ENCODE assay signal across 8 mouse cellular contexts in the genomic region with DNA sequence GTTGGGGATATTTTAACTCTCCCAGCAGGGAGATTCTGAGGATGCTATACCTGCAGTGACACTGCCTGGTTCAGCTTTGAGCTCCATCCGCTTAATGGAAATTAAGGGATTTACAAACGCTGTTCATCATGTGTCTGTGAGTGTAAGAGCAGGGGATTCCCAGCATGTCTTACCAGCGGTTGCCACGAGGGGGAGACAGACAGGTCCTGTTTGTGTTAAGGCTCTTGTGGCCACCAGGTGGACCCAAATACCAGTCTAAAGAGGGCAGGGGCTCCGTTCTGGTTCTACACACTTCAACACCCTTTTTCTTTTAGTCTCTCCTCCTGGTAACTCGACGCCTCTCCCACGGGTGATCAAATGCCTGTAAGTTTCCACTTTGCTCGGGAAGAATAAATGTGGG. TPM values are rescaled to one million over a fixed set of nuclear protein-coding genes. Genes with fewer than 3 reads are reported as not detected.
DNase-seq lines count a peak whose midpoint lies in the region; ATAC-seq and TF ChIP-seq lines count a peak whose summit lies in the region.

No protein-coding gene starts in this region.

- H3K4me2 ChIP-seq in forebrain, embryonic 13.5 days, result no peak overlapping the region
- no peak overlapping the region for H3K4me2 ChIP-seq in liver, postnatal 0 days (ENCODE audit: low read depth, low read length)

- no peaks in the 10 kb centered on the region for H3K27me3 ChIP-seq in ES-Bruce4 (ENCODE audit: control insufficient read depth, insufficient read depth, low read length, poor library complexity, severe bottlenecking)
- H3K27me3 ChIP-seq in forebrain, embryonic 13.5 days, result peaks cover 8% of the 10 kb centered on the region; the same call in 1 of the 2 replicates
- H3K27me3 ChIP-seq in liver, postnatal 0 days (ENCODE audit: insufficient read depth, low read length), result no peaks in the 10 kb centered on the region

- 2% methylated on average over 9 of the region's 9 CpGs for WGBS in forebrain, embryonic 13.5 days
- WGBS in liver, postnatal 0 days (ENCODE audit: insufficient replicate concordance), result under 1% methylated on average over 9 of the region's 9 CpGs

- intact Hi-C loops in heart, postnatal 25 days (cut with DNase I), result loop anchor here (1.0 kb wide), 2 partner anchors 71 to 111 kb away; a partner anchor contains a TSS

- TF ChIP-seq EP300 in ES-Bruce4 (IDR thresholded peaks at IDR 0.05; ENCODE audit: insufficient read depth, low read depth, low read length), result peak; percentile 73
- no peak for TF ChIP-seq EP300 in liver, postnatal 0 days (IDR thresholded peaks at IDR 0.05; ENCODE audit: low read depth)

- no peak for TF ChIP-seq POLR2A in ES-Bruce4 (IDR thresholded peaks at IDR 0.05; ENCODE audit: insufficient read depth, low read length)

- no peaks in the 10 kb centered on the region for H3K36me3 ChIP-seq in ES-Bruce4 (ENCODE audit: control insufficient read depth, insufficient read depth, low read length, poor library complexity, severe bottlenecking)
- no peaks in the 10 kb centered on the region for H3K36me3 ChIP-seq in forebrain, embryonic 13.5 days (ENCODE audit: poor library complexity, severe bottlenecking)
- H3K36me3 ChIP-seq in liver, postnatal 0 days (replicated peaks; ENCODE audit: insufficient read depth, low read length), result no peaks in the 10 kb centered on the region

- H3K4me3 ChIP-seq in ES-Bruce4 (ENCODE audit: low read depth, low read length), result no peak overlapping the region
- no peak overlapping the region for H3K4me3 ChIP-seq in forebrain, embryonic 13.5 days
- H3K4me3 ChIP-seq in liver, postnatal 0 days (ENCODE audit: low read depth, low read length), result no peak overlapping the region

- no peaks in the 10 kb centered on the region for H3K4me1 ChIP-seq in ES-Bruce4 (ENCODE audit: control insufficient read depth, insufficient read depth, low read length)
- H3K4me1 ChIP-seq in forebrain, embryonic 13.5 days, result no peaks in the 10 kb centered on the region
- no peaks in the 10 kb centered on the region for H3K4me1 ChIP-seq in liver, postnatal 0 days (ENCODE audit: insufficient read depth)

- peak; percentile 100 for TF ChIP-seq CTCF in ES-Bruce4 (IDR thresholded peaks at IDR 0.05; ENCODE audit: low read depth, low read length)
- TF ChIP-seq CTCF in liver, postnatal 0 days (IDR thresholded peaks at IDR 0.05; ENCODE audit: low read depth), result peak; percentile 100

- peak; percentile 86 for DNase-seq in c-Kit-positive CD71-positive TER-119-positive erythroid progenitor cells, embryonic 14.5 days (ENCODE audit: low spot score)
- DNase-seq in heart, postnatal 25 days (ENCODE audit: low spot score), result peak; percentile 80
- peak; percentile 94 for DNase-seq in layer of hippocampus, adult 11-12 months (ENCODE audit: low spot score)
- peak; percentile 93 for DNase-seq in liver, postnatal 0 days
- DNase-seq in testis, postnatal 14 days (ENCODE audit: low spot score), result peak; percentile 82

- H3K9ac ChIP-seq in ES-Bruce4 (ENCODE audit: low read depth, poor library complexity, severe bottlenecking), result no peak overlapping the region
- H3K9ac ChIP-seq in forebrain, embryonic 13.5 days, result no peak overlapping the region
- H3K9ac ChIP-seq in liver, postnatal 0 days (replicated peaks), result no peak overlapping the region

- peaks cover 10% of the 10 kb centered on the region; the same call in 1 of the 2 replicates for H3K9me3 ChIP-seq in ES-Bruce4 (replicated peaks; ENCODE audit: control insufficient read depth, insufficient read depth, low read length, poor library complexity, severe bottlenecking)
- peaks cover 7% of the 10 kb centered on the region; the same call in 1 of the 2 replicates for H3K9me3 ChIP-seq in forebrain, embryonic 13.5 days (replicated peaks)
- H3K9me3 ChIP-seq in liver, postnatal 0 days (ENCODE audit: low read length), result peaks cover 3% of the 10 kb centered on the region

- peak; percentile 90 for ATAC-seq in forebrain, embryonic 13.5 days
- ATAC-seq in liver, postnatal 0 days, result peak; percentile 82
- peak; percentile 100 for ATAC-seq in neutrophil, adult 5-6 weeks (ENCODE audit: extremely low read depth, insufficient number of reproducible peaks, low FRiP score, poor library complexity, severe bottlenecking)

- H3K27ac ChIP-seq in ES-Bruce4 (ENCODE audit: insufficient read depth, low read length), result no peak overlapping the region
- H3K27ac ChIP-seq in forebrain, embryonic 13.5 days, result no peak overlapping the region
- H3K27ac ChIP-seq in liver, postnatal 0 days (ENCODE audit: low read depth), result no peak overlapping the region

RNA-seq across cellular contexts. Expression of a gene that starts 17.9 kb away (rescaled TPM):
- 10.2 and 14.3 TPM in 2 replicates for polyA plus RNA-seq in ES-Bruce4 (2011; ENCODE audit: insufficient read depth, insufficient read length, low read depth, missing spikeins)
- 9.0 and 9.9 TPM in 2 replicates for polyA plus RNA-seq in forebrain, embryonic 13.5 days (2015; fragmentation: Nextera tagmentation; extraction: Ambion mirVana)
- total RNA-seq in heart, postnatal 25 days (2021), result 1 to 10 TPM; 4.2 to 4.5 TPM
- 5.8 and 7.1 TPM in 2 replicates for polyA plus RNA-seq in liver, postnatal 0 days (2015; fragmentation: Nextera tagmentation; extraction: Ambion mirVana)
- total RNA-seq in neutrophil, adult 5-6 weeks (2017), result 3.8 and 6.2 TPM in 2 replicates

RNA-seq across cellular contexts. Expression of a gene that starts 59.5 kb away (rescaled TPM):
- 60.9 and 62.0 TPM in 2 replicates for polyA plus RNA-seq in ES-Bruce4 (2011; ENCODE audit: insufficient read depth, insufficient read length, low read depth, missing spikeins)
- polyA plus RNA-seq in forebrain, embryonic 13.5 days (2015; fragmentation: Nextera tagmentation; extraction: Ambion mirVana), result 27.8 and 30.9 TPM in 2 replicates
- 100 to 1,000 TPM; 104 to 110 TPM for total RNA-seq in heart, postnatal 25 days (2021)
- polyA plus RNA-seq in liver, postnatal 0 days (2015; fragmentation: Nextera tagmentation; extraction: Ambion mirVana), result 10.7 and 11.4 TPM in 2 replicates
- 63.7 and 64.6 TPM in 2 replicates for total RNA-seq in neutrophil, adult 5-6 weeks (2017)
